Mouse (Mus musculus) kidney, embryonic 16.5 days (tissue): ENCODE data around the gene Supt16. TPM values are rescaled to one million over a fixed set of nuclear protein-coding genes. Genes with fewer than 3 reads are reported as not detected.

ENCODE experiments used
- ATAC-seq: fragments of 200-750 bp; cut with Nextera tagmentation; 2 replicates; pipeline ENCODE4 v1.8.0; 2017; ENCODE audit warnings: moderate TSS enrichment; ENCODE audit not compliant: low FRiP score, low TSS enrichment
- H3K27ac ChIP-seq: fragments of 300-500 bp; sonication (generic); 2 replicates; pipeline ENCODE4 v1.5.1; 2014; ENCODE audit warnings: low read length
- H3K27me3 ChIP-seq: fragments of 300-500 bp; sonication (generic); 2 replicates; pipeline ENCODE4 v1.6.1; 2014; ENCODE audit warnings: low read length, control low read depth, mixed read lengths; ENCODE audit not compliant: insufficient read depth
- H3K36me3 ChIP-seq: fragments of 300-500 bp; sonication (generic); 2 replicates; pipeline ENCODE4 v1.6.1; 2014; ENCODE audit warnings: low read length, control low read depth, mixed read lengths; ENCODE audit not compliant: insufficient read depth
- H3K4me1 ChIP-seq: fragments of 300-500 bp; sonication (generic); 2 replicates; pipeline ENCODE4 v1.6.1; 2014; ENCODE audit warnings: low read length, control low read depth, mixed read lengths; ENCODE audit not compliant: insufficient read depth
- H3K4me2 ChIP-seq: fragments of 300-500 bp; sonication (generic); replicated peaks from 2 replicates; pipeline ENCODE4 v1.6.1; 2014; ENCODE audit warnings: low read depth, low read length
- H3K4me3 ChIP-seq: fragments of 300-500 bp; sonication (generic); 2 replicates; pipeline ENCODE4 v1.5.1; 2014; ENCODE audit warnings: mild to moderate bottlenecking, low read length
- H3K9ac ChIP-seq: fragments of 300-500 bp; sonication (generic); replicated peaks from 2 replicates; pipeline ENCODE4 v1.6.1; 2014; ENCODE audit warnings: low read length
- H3K9me3 ChIP-seq: fragments of 300-500 bp; sonication (generic); 2 replicates; pipeline ENCODE4 v1.6.1; 2016; ENCODE audit warnings: low read length, control low read depth
- WGBS: fragments of 180-500 bp; shearing (Covaris S2); extraction: QIAGEN DNeasy Blood & Tissue Kit; methylation state at CpG from one replicate; pipeline ENCODE4 v1.1.7; 2014; 5-methylcytosine and 5-hydroxymethylcytosine counted together
- polyA plus RNA-seq: library from polyadenylated mRNA; unstranded; fragments of >200 nt; fragmentation: Nextera tagmentation; extraction: Ambion mirVana; gene quantifications from 2 replicates; pipeline ENCODE4 v1.2.1, GENCODE M21; 2015

The Supt16 gene
- polyA plus RNA-seq: 51.1 and 60.0 TPM in 2 replicates

- peaks cover 17% of the 10 kb centered on the region for H3K4me1 ChIP-seq
- WGBS: under 1% methylated on average over 58 of the region's 59 CpGs
- peak within 1 kb of the TSS; percentile 98 for H3K9ac ChIP-seq
- ATAC-seq: peak; percentile 95
- no peaks in the 10 kb centered on the region for H3K27me3 ChIP-seq
- peak within 1 kb of the TSS; percentile 99 for H3K4me3 ChIP-seq
- H3K9me3 ChIP-seq: no peaks in the 10 kb centered on the region
- H3K4me2 ChIP-seq: peak within 1 kb of the TSS; percentile 86
- peak within 1 kb of the TSS; percentile 99 for H3K27ac ChIP-seq
- H3K36me3 ChIP-seq: peaks cover 29% of the 10 kb centered on the region
Observed at GRCm38 (mm10) chr14:52197156-52197878, at the start of gene Supt16. TSS of gene Supt16 (minus strand) at chr14:52197416.

GRCm38 (mm10) chr14:52246129-52246528 lies 48.9 kb upstream of the Supt16 start:
- Histone ChIP-seq H3K9me3 (no peaks in the 10 kb centered on the region), H3K4me3 (no peak overlapping the region), H3K4me2 (no peak overlapping the region), H3K27me3 (no peaks in the 10 kb centered on the region), H3K9ac (no peak overlapping the region), H3K36me3 (no peaks in the 10 kb centered on the region), H3K27ac (no peak overlapping the region), H3K4me1 (peaks cover 22% of the 10 kb centered on the region)
- WGBS: 77% methylated on average over 4 of the region's 4 CpGs
- no peak for ATAC-seq

DNA sequence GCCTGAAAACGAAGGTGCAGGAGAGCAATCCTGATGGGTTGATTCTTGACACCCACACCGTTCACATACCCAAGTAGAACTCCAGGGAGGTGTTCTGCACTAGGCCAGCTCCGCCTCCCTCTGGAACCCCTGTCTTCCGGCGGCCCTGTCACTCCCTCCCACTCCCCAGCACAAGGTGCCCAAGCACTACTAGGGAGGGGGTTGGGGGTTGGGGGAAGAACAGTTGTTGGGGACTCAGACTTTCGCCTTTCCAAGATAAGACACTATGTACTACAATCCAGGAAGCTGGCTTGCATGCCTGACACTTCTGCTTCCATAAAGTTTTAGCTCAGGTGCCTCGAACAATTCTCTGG lies 47.5 kb upstream of the Supt16 start:
- peak overlapping the region; percentile 27 for H3K27ac ChIP-seq
- peaks cover 22% of the 10 kb centered on the region for H3K4me1 ChIP-seq
- ATAC-seq: no peak; the same call in 1 of the 2 replicates
- peak overlapping the region; percentile 73 for H3K9ac ChIP-seq
- no peaks in the 10 kb centered on the region for H3K36me3 ChIP-seq
- no peaks in the 10 kb centered on the region for H3K27me3 ChIP-seq
- H3K4me3 ChIP-seq: peak overlapping the region; percentile 64
- peak overlapping the region; percentile 67 for H3K4me2 ChIP-seq
- WGBS: 8% methylated on average over 7 of the region's 7 CpGs
- H3K9me3 ChIP-seq: no peaks in the 10 kb centered on the region

GRCm38 (mm10) chr14:52244041-52244689 lies 46.9 kb upstream of the Supt16 start:
- Histone ChIP-seq H3K9ac (peak overlapping the region; percentile 76), H3K4me1 (peaks cover 22% of the 10 kb centered on the region), H3K27ac (peak overlapping the region; percentile 73), H3K27me3 (no peaks in the 10 kb centered on the region), H3K36me3 (no peaks in the 10 kb centered on the region), H3K9me3 (no peaks in the 10 kb centered on the region), H3K4me3 (peak overlapping the region; percentile 64), H3K4me2 (peak overlapping the region; percentile 67)
- under 1% methylated on average over 32 of the region's 32 CpGs for WGBS
- peak; percentile 99 for ATAC-seq

DNA sequence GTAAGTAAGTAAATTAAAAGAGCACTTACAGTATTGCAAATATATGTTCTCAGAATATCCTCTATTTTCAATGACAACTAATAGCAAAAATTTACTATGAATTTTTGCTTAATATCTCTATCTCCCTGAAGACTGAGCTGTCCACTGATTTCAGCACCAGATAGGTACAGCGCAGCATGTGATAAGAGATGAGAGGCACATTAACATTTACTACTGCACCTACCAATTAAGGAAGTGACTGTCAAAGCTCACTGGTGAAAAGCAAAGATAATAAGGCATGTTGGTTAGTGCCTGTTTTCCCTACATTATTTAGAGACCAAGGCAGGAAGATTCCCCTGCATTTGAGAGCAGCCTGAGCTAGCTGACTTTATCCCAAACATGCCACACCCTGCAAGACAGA lies 39.0 kb upstream of the Supt16 start:
- H3K4me1 ChIP-seq: no peaks in the 10 kb centered on the region
- 97% methylated on average over 1 of the region's 1 CpGs for WGBS
- no peak overlapping the region for H3K27ac ChIP-seq
- H3K4me3 ChIP-seq: no peak overlapping the region
- H3K27me3 ChIP-seq: no peaks in the 10 kb centered on the region
- no peak overlapping the region for H3K4me2 ChIP-seq
- H3K9ac ChIP-seq: no peak overlapping the region
- H3K9me3 ChIP-seq: no peaks in the 10 kb centered on the region
- H3K36me3 ChIP-seq: peaks cover 52% of the 10 kb centered on the region
- ATAC-seq: no peak

DNA sequence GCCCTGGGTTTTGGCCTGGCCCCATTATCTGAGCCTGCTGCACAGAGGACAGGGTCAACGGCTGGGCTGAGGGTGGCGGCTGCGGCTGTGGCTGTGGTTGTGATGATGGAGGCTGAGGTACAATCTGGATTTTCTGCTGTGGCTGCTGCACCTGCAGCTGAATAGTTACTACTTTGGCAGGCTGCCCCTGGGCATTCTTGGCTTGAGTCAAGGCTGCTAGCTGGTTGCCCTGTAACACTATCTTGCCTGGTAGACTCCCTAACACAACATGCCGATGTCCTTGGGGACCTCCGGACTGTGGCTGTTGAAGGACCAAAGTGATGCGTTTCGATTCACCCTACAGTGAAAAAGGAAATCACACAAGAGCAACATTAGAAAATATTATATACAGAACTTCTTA lies 37.9 kb upstream of the Supt16 start:
- H3K27me3 ChIP-seq: no peaks in the 10 kb centered on the region
- H3K4me2 ChIP-seq: no peak overlapping the region
- no peaks in the 10 kb centered on the region for H3K4me1 ChIP-seq
- no peak overlapping the region for H3K27ac ChIP-seq
- H3K36me3 ChIP-seq: peaks cover 62% of the 10 kb centered on the region
- no peak overlapping the region for H3K9ac ChIP-seq
- H3K4me3 ChIP-seq: no peak overlapping the region
- no peak for ATAC-seq
- 90% methylated on average over 7 of the region's 7 CpGs for WGBS
- no peaks in the 10 kb centered on the region for H3K9me3 ChIP-seq

DNA sequence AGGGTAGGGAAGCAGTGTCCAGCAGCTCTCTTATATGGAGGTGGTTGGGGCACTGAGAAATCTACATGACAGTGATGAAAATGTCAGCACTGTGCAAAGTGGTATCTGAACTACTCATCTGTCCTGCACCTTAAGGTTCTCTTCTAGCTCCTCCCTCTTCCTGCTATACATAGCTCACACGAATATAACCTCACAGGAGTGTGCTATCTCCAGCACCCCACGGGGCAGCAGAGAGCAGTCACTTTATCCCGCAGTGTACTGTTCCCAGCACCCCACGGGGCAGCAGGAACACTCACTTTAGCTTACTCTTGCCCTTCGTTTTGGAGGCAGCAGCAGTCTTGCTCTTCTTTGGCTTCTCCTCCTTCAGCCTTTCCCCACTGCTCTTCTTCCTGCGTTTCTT lies 35.0 kb upstream of the Supt16 start:
- peaks cover 76% of the 10 kb centered on the region for H3K36me3 ChIP-seq
- no peak overlapping the region for H3K4me2 ChIP-seq
- H3K9me3 ChIP-seq: no peaks in the 10 kb centered on the region
- H3K4me3 ChIP-seq: no peak overlapping the region
- H3K4me1 ChIP-seq: no peaks in the 10 kb centered on the region
- ATAC-seq: no peak
- H3K27ac ChIP-seq: no peak overlapping the region
- no peak overlapping the region for H3K9ac ChIP-seq
- H3K27me3 ChIP-seq: no peaks in the 10 kb centered on the region
- 93% methylated on average over 6 of the region's 6 CpGs for WGBS

DNA sequence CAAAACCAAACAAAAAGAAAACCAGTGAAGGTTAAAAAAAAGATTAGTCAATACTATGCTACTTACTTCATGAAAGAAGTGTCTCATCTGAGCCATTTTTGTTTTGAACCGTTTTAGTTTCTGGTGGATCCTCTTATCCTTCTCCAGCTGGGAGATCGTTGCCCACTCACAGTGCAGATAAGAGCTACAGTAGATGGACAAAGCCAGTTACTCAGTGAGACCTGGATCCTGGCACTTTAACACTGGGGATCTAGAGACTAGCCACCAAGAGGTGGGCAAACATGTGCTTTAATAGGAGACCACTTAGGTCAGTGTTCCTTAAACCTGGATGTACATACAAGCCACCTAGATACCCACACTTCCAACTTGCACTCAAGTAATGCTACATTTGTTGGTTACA lies 28.8 kb upstream of the Supt16 start:
- Histone ChIP-seq H3K9ac (no peak overlapping the region), H3K4me1 (no peaks in the 10 kb centered on the region), H3K4me2 (no peak overlapping the region), H3K4me3 (no peak overlapping the region), H3K27ac (no peak overlapping the region), H3K36me3 (peaks cover 73% of the 10 kb centered on the region), H3K27me3 (no peaks in the 10 kb centered on the region), H3K9me3 (no peaks in the 10 kb centered on the region)
- WGBS: 89% methylated on average over 2 of the region's 2 CpGs
- ATAC-seq: no peak

DNA sequence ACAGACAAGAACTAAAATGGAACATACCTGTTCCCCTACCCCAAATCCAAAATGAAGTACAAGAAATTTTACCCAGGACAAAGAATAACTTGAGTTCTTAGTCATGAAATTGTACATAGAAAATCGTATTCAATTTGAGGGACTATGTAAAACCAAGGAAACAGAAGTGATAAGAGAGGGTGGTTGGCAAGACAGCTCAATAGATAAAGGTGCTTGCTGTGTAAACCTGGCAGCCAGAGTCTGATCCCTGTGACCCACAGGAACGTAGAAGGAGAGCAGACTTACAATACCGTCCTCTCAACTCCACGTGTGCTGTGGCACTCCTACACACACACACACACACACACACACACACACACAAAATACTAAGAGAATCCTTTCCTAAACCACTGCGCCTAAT lies 20.0 kb upstream of the Supt16 start:
- WGBS: 93% methylated on average over 5 of the region's 5 CpGs
- Histone ChIP-seq H3K9me3 (no peaks in the 10 kb centered on the region), H3K9ac (no peak overlapping the region), H3K36me3 (peaks cover 84% of the 10 kb centered on the region), H3K27me3 (no peaks in the 10 kb centered on the region), H3K4me1 (no peaks in the 10 kb centered on the region), H3K4me2 (no peak overlapping the region), H3K27ac (no peak overlapping the region), H3K4me3 (no peak overlapping the region)
- no peak for ATAC-seq

DNA sequence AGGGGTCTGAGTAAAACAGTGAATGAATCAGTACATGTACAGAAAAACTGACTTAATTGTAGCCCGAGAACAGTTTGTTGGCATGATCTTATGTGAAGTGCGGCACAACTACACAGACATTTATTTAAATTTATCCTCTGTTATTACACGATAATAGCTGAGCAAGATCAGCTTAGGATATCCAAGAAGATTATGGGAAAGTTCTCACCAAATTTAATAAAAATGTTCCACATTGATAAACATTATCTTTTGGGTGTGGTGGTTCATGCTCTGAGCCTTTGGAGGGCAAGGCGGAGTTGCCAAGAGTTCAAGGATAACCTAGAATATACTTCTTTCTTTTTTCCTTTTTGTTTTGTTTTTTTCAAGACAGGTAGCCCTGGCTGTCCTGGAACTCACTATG lies 2.2 kb upstream of the Supt16 start:
- Histone ChIP-seq H3K9me3 (no peaks in the 10 kb centered on the region), H3K27me3 (no peaks in the 10 kb centered on the region), H3K4me3 (no peak overlapping the region), H3K36me3 (peaks cover 38% of the 10 kb centered on the region), H3K9ac (no peak overlapping the region), H3K4me1 (peaks cover 17% of the 10 kb centered on the region), H3K27ac (no peak overlapping the region), H3K4me2 (no peak overlapping the region)
- 93% methylated on average over 4 of the region's 4 CpGs for WGBS
- ATAC-seq: no peak
